Mouse (Mus musculus): ENCODE data around the gene Slc26a1.

Slc26a1 gene

GRCm38 (mm10) chr5:108675251-108675816 is at the start of gene Slc26a1:
TSS of gene Slc26a1 (minus strand) at chr5:108675569.
- DNase-seq (ENCODE audit: low read depth) = no peak

GRCm38 (mm10) chr5:108724006-108724405 is 48.6 kb upstream of the Slc26a1 start:
- peak; percentile 75 for DNase-seq (ENCODE audit: low read depth)

DNA sequence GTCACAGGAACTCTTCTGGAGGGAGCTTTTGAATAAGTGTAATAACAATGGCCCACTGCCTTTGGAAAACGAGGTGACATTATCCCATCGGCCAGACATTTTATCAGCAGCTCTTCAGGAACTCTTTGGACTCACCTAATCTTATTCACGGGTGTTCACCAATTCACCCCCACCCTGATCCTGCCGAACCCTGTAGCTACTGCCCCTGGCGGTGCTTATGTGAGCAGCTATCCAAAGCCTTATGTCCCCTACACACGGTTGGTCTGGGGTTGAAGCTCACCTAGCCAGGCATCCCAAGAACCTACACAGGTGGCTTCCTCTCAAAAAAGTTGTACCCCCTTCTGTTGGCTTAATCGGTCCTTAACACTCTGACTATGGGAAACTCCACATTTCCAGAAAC is 44.4 kb upstream of the Slc26a1 start:
- no peak for DNase-seq (ENCODE audit: low read depth)

- peak; percentile 63 for DNase-seq (ENCODE audit: low read depth)
These were observed 42.7 kb upstream of the Slc26a1 start for GRCm38 (mm10) chr5:108718051-108718450.

DNA sequence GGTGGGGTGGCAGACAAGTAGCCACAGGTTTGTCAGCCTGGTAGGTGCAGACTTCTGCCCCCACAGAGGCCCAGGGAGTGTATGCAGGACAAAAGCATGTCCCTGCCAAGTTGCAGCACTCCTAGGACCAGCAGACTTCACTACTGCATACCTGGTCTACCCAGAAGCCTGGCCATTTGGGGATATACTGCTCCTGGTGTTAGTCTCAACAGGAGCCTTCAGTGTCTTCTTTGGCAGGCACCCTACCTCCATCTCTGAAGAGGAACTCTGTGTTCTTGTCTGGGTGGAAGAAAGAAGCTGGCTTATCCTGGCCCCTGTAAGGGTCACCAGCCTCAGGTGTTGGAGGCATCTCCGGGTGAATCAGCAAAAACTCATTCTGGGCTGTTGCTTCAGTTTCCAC is 40.6 kb upstream of the Slc26a1 start:
- no peak for DNase-seq (ENCODE audit: low read depth)

GRCm38 (mm10) chr5:108714149-108714548 is 38.8 kb upstream of the Slc26a1 start:
- DNase-seq (ENCODE audit: low read depth) = peak; percentile 80

DNA sequence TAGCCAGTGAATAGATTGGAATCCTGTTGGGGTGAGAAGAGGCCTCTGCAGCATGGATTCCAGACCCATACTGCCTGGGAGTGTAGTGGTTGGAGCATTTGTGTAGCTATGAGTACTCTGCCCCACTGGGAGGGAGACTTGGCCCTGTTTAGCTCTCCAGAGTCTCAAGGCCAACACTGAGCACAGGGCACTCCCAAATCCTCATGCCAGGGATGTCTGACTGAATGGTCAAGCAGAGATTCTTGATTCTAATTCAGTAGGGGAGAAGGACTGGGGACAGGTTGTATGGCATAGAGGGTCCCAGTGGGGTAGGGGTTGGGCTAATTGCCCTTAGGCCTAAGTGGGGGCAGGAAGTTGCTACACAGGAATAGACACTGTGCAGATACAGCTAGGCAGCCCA is 38.3 kb upstream of the Slc26a1 start:
- DNase-seq (ENCODE audit: low read depth) = peak; percentile 71

DNA sequence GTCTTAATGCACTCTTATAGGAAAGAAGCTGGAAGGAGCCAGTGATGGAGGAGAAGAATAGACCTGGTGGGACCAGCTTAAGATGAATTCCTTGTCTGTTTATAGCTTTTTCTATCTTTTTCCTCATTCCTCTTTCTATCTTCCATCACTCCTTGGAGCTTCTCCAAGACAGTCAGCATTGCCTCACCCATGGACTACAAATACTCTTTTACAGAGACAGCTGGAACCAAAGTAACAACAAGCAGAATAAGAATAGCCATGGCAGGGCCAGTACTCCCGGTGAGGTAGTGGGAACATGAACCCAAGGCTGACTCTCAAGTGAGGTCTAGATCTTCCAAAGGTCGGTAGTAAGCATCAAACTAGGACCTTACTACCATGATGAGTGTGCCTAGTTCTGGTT is 37.7 kb upstream of the Slc26a1 start:
- DNase-seq (ENCODE audit: low read depth) = no peak

DNA sequence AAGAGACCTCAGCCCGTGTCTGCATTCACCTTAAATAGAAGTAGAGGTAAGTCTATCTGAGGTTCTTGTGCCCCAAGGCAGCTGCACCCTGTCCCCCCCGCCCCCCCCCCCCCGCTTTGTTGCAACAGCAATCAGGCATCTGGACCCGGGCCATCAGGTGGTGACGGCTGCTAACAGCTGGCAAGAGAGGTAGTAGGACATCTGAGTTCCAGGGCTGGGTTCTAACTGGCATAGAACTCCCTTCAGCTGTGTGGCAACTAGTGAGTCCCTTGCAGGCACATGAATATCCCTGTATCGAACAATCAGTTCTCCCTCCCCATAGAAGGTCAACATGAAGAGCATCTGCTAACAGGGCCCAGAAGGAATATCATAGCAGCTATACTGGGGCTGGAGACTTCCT is 36.6 kb upstream of the Slc26a1 start:
- DNase-seq (ENCODE audit: low read depth) = no peak

DNA sequence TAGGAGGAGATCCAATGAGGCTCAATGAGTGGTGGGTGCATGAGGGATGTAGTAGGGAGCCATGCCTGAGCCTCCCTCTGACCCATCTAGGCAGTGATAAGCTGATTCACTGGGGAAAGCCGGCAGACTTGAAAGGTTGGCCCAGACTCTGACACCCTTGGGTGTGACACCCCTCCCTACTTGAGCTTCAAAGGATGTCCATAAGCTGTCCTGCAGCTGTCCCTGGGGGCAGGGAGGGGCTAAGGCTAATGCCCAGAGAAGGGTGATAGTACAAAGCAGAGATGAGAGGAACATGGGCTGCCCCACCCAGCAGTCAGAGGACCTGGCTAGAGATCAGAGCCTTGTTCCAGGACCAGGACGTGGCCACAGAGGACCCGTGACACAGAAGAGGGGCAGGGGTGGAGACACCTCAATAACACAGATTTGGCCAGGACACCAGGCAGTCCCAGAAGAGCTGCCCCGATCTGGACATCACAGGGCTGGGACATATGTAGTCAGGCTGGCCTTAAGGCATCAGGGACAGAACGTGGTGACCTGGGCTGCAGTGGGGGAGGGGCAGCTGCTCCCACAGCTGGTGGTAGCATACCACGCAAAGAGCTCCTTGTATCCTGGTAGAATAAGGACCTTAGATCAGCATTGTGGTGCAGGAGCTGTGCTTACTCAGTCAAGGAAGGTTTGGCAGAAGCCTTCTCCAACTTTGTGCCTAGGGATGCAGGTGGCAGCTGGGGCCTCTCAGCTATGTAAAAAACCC is 33.8 kb upstream of the Slc26a1 start:
- no peak for DNase-seq (ENCODE audit: low read depth)

- no peak for DNase-seq (ENCODE audit: low read depth)
These were observed 33.0 kb upstream of the Slc26a1 start for GRCm38 (mm10) chr5:108708419-108708818.

DNA sequence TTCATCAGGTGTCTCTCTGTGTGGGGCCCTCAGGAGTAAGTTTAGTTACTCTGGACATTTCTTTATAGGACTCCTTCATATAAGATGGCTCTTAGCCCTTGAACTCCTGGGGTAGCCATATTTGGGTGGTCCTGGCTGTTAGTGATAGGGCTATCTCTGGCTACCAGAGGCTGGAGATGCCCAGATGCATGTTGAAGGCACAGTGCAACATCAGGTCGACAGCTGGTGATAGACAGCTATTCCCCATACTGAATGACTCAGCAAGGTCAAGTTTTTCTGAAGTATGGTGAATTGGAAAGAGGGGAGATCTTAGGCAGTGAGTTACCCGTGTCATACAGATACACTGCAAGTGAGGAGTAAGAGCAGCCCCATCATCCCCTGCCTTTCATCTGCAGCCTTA is 32.4 kb upstream of the Slc26a1 start:
- no peak for DNase-seq (ENCODE audit: low read depth)

- no peak for DNase-seq (ENCODE audit: low read depth)
These were observed 28.6 kb upstream of the Slc26a1 start for GRCm38 (mm10) chr5:108703754-108704626.

GRCm38 (mm10) chr5:108701341-108702021 is 26.1 kb upstream of the Slc26a1 start:
- no peak for DNase-seq (ENCODE audit: low read depth)

GRCm38 (mm10) chr5:108700346-108700745 is 25.0 kb upstream of the Slc26a1 start:
- no peak for DNase-seq (ENCODE audit: low read depth)

GRCm38 (mm10) chr5:108697341-108697753 is 22.0 kb upstream of the Slc26a1 start:
- peak; percentile 82 for DNase-seq (ENCODE audit: low read depth)

DNA sequence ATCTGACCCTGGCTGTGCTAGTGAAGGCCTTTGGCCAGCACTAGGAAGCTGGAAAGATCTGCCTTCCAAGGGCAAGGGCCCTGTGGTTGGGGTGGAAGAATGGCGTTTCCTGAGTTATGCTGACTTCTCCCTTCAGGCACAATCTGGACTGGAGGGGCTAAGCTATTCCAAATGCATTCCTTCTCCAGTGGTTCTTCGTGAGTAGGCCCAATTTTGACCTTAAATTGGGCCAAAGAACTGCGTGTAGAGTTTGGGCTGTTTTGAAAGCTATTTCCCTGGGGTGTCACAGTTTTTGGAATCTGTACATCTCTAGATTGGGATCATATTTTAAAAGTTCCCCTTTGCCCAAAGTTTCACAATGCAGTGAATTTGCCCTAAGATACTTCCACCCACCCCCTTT is 21.2 kb upstream of the Slc26a1 start:
- peak; percentile 42 for DNase-seq (ENCODE audit: low read depth)

GRCm38 (mm10) chr5:108695861-108696260 is 20.5 kb upstream of the Slc26a1 start:
- no peak for DNase-seq (ENCODE audit: low read depth)

GRCm38 (mm10) chr5:108694352-108695261 is 19.2 kb upstream of the Slc26a1 start:
- no peak for DNase-seq (ENCODE audit: low read depth)

DNA sequence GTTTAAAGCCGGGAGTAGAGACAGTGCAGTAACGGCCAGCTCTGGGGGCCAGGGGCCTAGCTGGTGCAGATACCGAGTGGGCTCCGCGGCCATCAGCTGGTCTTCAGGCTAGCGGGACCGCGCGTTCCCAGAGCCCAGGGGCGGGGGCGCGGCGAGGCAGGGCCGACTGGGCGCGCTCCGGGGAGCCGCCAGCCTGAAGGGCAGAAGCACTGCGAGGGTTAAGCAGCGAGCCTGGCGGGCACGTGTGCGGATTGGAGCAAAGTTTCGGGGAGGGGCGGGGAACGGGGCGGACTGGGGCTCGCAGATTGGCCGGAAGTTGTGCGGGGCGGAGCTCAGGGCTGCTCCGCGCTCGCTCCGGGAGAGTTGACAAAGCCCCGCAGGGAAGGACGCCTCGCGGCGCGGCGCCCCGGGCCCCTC is 18.5 kb upstream of the Slc26a1 start:
- peak; percentile 79 for DNase-seq (ENCODE audit: low read depth)

DNA sequence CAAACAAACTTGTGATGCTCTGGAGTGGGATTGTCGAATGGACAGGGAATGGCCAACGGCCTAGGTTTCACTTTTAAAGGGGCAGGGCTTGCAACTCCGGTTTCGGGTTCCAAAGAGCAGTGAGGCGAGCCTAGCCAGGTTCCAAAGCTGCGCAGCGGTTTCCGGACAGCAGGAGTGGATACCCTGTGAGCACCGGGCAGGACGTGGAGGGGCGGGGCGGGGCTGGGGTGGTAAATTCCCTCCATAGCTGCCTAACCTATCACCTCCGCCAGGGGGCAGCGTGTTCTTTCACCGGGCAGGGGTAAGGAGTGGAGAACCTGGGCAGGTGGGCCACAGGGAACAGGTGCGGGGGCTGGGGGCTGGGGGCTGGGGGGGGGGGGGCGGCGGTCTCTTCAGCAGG is 16.9 kb upstream of the Slc26a1 start, which contains the start of gene Fgfrl1:
Gene Fgfrl1, plus strand, starts transcription at position 112 of the 400 bp plus-strand sequence.
- no peak for DNase-seq (ENCODE audit: low read depth)

Measured in fibroblast of lung, adult 2 months (primary cell).